13 mouse cellular contexts compared by ENCODE assay signal in the genomic region with DNA sequence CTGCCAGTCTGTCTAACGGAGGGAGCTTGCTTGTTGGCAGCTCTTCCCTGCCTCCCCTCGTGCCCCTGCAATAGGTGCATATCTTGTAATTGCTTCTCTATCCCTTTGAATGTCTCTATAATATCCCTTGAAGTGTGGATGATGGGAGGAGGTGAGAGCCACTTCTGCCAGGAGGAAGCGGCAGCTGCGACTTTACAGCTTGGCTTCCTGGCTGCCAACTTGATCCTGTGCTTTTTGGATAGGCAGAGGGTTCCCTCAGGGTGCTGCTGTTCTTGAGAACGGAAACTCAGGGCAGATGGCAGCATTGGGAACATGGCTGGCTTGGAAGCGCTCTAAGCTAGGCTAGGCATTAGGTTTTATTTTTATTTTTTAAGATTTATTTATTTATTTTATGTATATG.
DNase-seq lines count a peak whose midpoint lies in the region; ATAC-seq and TF ChIP-seq lines count a peak whose summit lies in the region.
"Had no signal": no experiment of that assay in that cellular context is flagged by ENCODE, and none has a peak within 500 bp of the region (broad histone marks: within the 10 kb centered on the region; RNA-seq: fewer than 3 reads in every experiment).

No protein-coding gene starts in this region.

- H3K4me1 ChIP-seq in neural tube, embryonic 15.5 days: 0 out of 2 replicates have a peak, but pooled peaks cover 2% of the 10 kb centered on the region
- H3K4me1 ChIP-seq: hindbrain, embryonic 15.5 days had no signal

- no peak overlapping the region for H3K4me3 ChIP-seq in gastrocnemius, adult 2 months
- no peak overlapping the region for H3K4me3 ChIP-seq in neural tube, embryonic 15.5 days (replicated peaks)
- H3K4me3 ChIP-seq: heart, embryonic 12.5 days; hindbrain, embryonic 15.5 days; kidney, embryonic 15.5 days; megakaryocyte, embryonic 14.5 days; myocyte had no signal

- 66% methylated on average over 6 of the region's 6 CpGs for WGBS in neural tube, embryonic 15.5 days

- no peak overlapping the region for H3K27ac ChIP-seq in gastrocnemius, adult 2 months
- H3K27ac ChIP-seq in neural tube, embryonic 15.5 days (replicated peaks): no peak overlapping the region
- H3K27ac ChIP-seq: hindbrain, embryonic 15.5 days; kidney, embryonic 15.5 days had no signal

- H3K27me3 ChIP-seq in neural tube, embryonic 15.5 days (replicated peaks): no peaks in the 10 kb centered on the region
- H3K27me3 ChIP-seq: heart, embryonic 12.5 days; hindbrain, embryonic 15.5 days; kidney, embryonic 15.5 days; megakaryocyte, embryonic 14.5 days had no signal

- no peak for TF ChIP-seq CTCF in gastrocnemius, adult 2 months (IDR thresholded peaks at IDR 0.05)

- H3K36me3 ChIP-seq in neural tube, embryonic 15.5 days: no peaks in the 10 kb centered on the region
- H3K36me3 ChIP-seq: hindbrain, embryonic 15.5 days had no signal

- H3K4me2 ChIP-seq in neural tube, embryonic 15.5 days: no peak overlapping the region
- H3K4me2 ChIP-seq: heart, embryonic 12.5 days; hindbrain, embryonic 15.5 days; kidney, embryonic 15.5 days had no signal

- ATAC-seq in megakaryocyte progenitor cell, adult 5-6 weeks (replicated peaks; ENCODE audit: poor library complexity): no peak
- ATAC-seq in neural tube, embryonic 15.5 days (ENCODE audit: low FRiP score): no peak

- H3K9ac ChIP-seq in neural tube, embryonic 15.5 days (replicated peaks): no peak overlapping the region
- H3K9ac ChIP-seq: heart, embryonic 12.5 days; hindbrain, embryonic 15.5 days; kidney, embryonic 15.5 days had no signal

- DNase-seq in gastrocnemius, adult 2 months: peak; percentile 32
- DNase-seq in gastrocnemius, postnatal 25 days: no peak
- DNase-seq in cerebellum, adult 11 months: peak; percentile 57
- peak; percentile 55 to 59 for DNase-seq in cerebellum, postnatal 36 days
- peak; percentile 26 to 31 for DNase-seq in layer of hippocampus, postnatal 25 days (ENCODE audit: extremely low spot score in 1 of 2, low spot score in 1 of 2)
- no peak for DNase-seq in thymus, postnatal 14 days

- intact Hi-C loops in gastrocnemius, adult 2 months (cut with DNase I): no loop called here

- H3K9me3 ChIP-seq in neural tube, embryonic 15.5 days (replicated peaks): no peaks in the 10 kb centered on the region
- H3K9me3 ChIP-seq: heart, embryonic 12.5 days; hindbrain, embryonic 15.5 days; kidney, embryonic 15.5 days had no signal

Comparison
In these comparisons a context has a peak if more than half of its experiments do, and no peak if none do; other contexts are left out.
1. DNase-seq: peak in gastrocnemius, adult 2 months (single experiment), cerebellum, adult 11 months (single experiment), cerebellum, postnatal 36 days (2 of 2) and layer of hippocampus, postnatal 25 days (2 of 2); none in gastrocnemius, postnatal 25 days (single experiment) and thymus, postnatal 14 days (single experiment).